Mouse (Mus musculus): ENCODE data around the gene Hsd3b4. TPM values are rescaled to one million over a fixed set of nuclear protein-coding genes. Genes with fewer than 3 reads are reported as not detected.

The Hsd3b4 gene
- total and polyA plus RNA-seq, 2 experiments from 2014 or later = not detected

Other genes starting within 250 kb of the Hsd3b4 start
- 22.3 and 24.8 TPM in 2 replicates for gene Hmgcs2, start 230.1 kb downstream of the Hsd3b4 start, total RNA-seq (2014; rRNA removed)
- 36.3 and 40.4 TPM in 2 replicates for gene Hmgcs2, start 230.1 kb downstream of the Hsd3b4 start, polyA plus RNA-seq (2015; fragmentation: Nextera tagmentation; extraction: Ambion mirVana)
- gene Phgdh, start 170.5 kb downstream of the Hsd3b4 start, total RNA-seq (2014; rRNA removed) = 182 and 206 TPM in 2 replicates
- 148 and 171 TPM in 2 replicates for gene Phgdh, start 170.5 kb downstream of the Hsd3b4 start, polyA plus RNA-seq (2015; fragmentation: Nextera tagmentation; extraction: Ambion mirVana)
- gene Zfp697, start 128.1 kb downstream of the Hsd3b4 start, total RNA-seq (2014; rRNA removed) = 39.5 and 45.9 TPM in 2 replicates
- gene Zfp697, start 128.1 kb downstream of the Hsd3b4 start, polyA plus RNA-seq (2015; fragmentation: Nextera tagmentation; extraction: Ambion mirVana) = 18.1 and 18.7 TPM in 2 replicates
- not detected in 2 replicates for gene Gm4450, start 53.4 kb downstream of the Hsd3b4 start, total RNA-seq (2014; rRNA removed)
- gene Gm4450, start 53.4 kb downstream of the Hsd3b4 start, polyA plus RNA-seq (2015; fragmentation: Nextera tagmentation; extraction: Ambion mirVana) = not detected in 2 replicates
- gene Gm10681, start 78.3 kb upstream of the Hsd3b4 start, total RNA-seq (2014; rRNA removed) = not detected in 2 replicates
- gene Gm10681, start 78.3 kb upstream of the Hsd3b4 start, polyA plus RNA-seq (2015; fragmentation: Nextera tagmentation; extraction: Ambion mirVana) = not detected in 2 replicates
- gene Hsd3b5, start 119.7 kb upstream of the Hsd3b4 start, total RNA-seq (2014; rRNA removed) = not detected in 2 replicates
- gene Hsd3b5, start 119.7 kb upstream of the Hsd3b4 start, polyA plus RNA-seq (2015; fragmentation: Nextera tagmentation; extraction: Ambion mirVana) = not detected in 2 replicates
- not detected in 2 replicates for gene Hsd3b2, start 214.0 kb upstream of the Hsd3b4 start, total RNA-seq (2014; rRNA removed)
- not detected in 2 replicates for gene Hsd3b2, start 214.0 kb upstream of the Hsd3b4 start, polyA plus RNA-seq (2015; fragmentation: Nextera tagmentation; extraction: Ambion mirVana)

Measured in midbrain, postnatal 0 days (tissue).